ENCODE assay signal across 8 mouse cellular contexts in genomic region chrX:41910981-41911380, GRCm38 (mm10). TPM values are rescaled to one million over a fixed set of nuclear protein-coding genes. Genes with fewer than 3 reads are reported as not detected.
DNase-seq lines count a peak whose midpoint lies in the region; ATAC-seq and TF ChIP-seq lines count a peak whose summit lies in the region.

No protein-coding gene starts in this region.

- peak; percentile 3 to 10 for DNase-seq in thymus, adult 18-20 months
- DNase-seq in thymus, postnatal 0 days (ENCODE audit: low spot score), result no peak
- peak; percentile 14 for DNase-seq in c-Kit-positive CD71-positive TER-119-positive erythroid progenitor cells, embryonic 14.5 days (ENCODE audit: low spot score)
- DNase-seq in hindbrain, postnatal 0 days (ENCODE audit: low spot score), result peak; percentile 3
- DNase-seq in right cerebral cortex, adult 18-20 months, result no peak

- no peak for TF ChIP-seq CTCF in hindbrain, postnatal 0 days (IDR thresholded peaks at IDR 0.05; ENCODE audit: low read depth)
- no peak for TF ChIP-seq CTCF in small intestine, adult 2 months (IDR thresholded peaks at IDR 0.05; ENCODE audit: extremely low read depth, insufficient read length, insufficient replicate concordance, low read depth, low read length)

- 20% methylated on average over 23 of the region's 24 CpGs for WGBS in forebrain, embryonic 12.5 days
- WGBS in hindbrain, postnatal 0 days, result 28% methylated on average over 24 of the region's 24 CpGs
- WGBS in liver, embryonic 16.5 days (ENCODE audit: insufficient replicate concordance), result 10% methylated on average over 24 of the region's 24 CpGs
- 11% methylated on average over 24 of the region's 24 CpGs for WGBS in small intestine, adult 2 months

- 0 out of 2 replicates have a peak, but pooled peaks cover 8% of the 10 kb centered on the region for H3K4me1 ChIP-seq in forebrain, embryonic 12.5 days
- H3K4me1 ChIP-seq in hindbrain, postnatal 0 days (ENCODE audit: insufficient read depth, low read length), result no peaks in the 10 kb centered on the region
- H3K4me1 ChIP-seq in liver, embryonic 16.5 days (ENCODE audit: control insufficient read depth, low read depth, low read length), result peaks cover 4% of the 10 kb centered on the region; the same call in 1 of the 2 replicates
- no peaks in the 10 kb centered on the region for H3K4me1 ChIP-seq in small intestine, adult 2 months (ENCODE audit: control insufficient read depth, insufficient read depth, insufficient read length, low read length)

- peak overlapping the region; percentile 62 for H3K4me3 ChIP-seq in forebrain, embryonic 12.5 days (replicated peaks)
- H3K4me3 ChIP-seq in hindbrain, postnatal 0 days (ENCODE audit: low read length), result peak overlapping the region; percentile 62
- H3K4me3 ChIP-seq in liver, embryonic 16.5 days (ENCODE audit: low read depth, low read length), result peak overlapping the region; percentile 78
- H3K4me3 ChIP-seq in small intestine, adult 2 months (ENCODE audit: low read depth, low read length), result peak overlapping the region; percentile 91

- H3K36me3 ChIP-seq in forebrain, embryonic 12.5 days (replicated peaks), result no peaks in the 10 kb centered on the region
- H3K36me3 ChIP-seq in hindbrain, postnatal 0 days (ENCODE audit: insufficient read depth, low read length), result no peaks in the 10 kb centered on the region
- no peaks in the 10 kb centered on the region for H3K36me3 ChIP-seq in liver, embryonic 16.5 days (ENCODE audit: control insufficient read depth, insufficient read depth)
- H3K36me3 ChIP-seq in small intestine, adult 2 months (ENCODE audit: control insufficient read depth, insufficient read depth, low read length), result no peaks in the 10 kb centered on the region

- no peak for TF ChIP-seq POLR2A in small intestine, adult 2 months (IDR thresholded peaks at IDR 0.05; ENCODE audit: low read depth, low read length)

- H3K9ac ChIP-seq in forebrain, embryonic 12.5 days, result peak overlapping the region; percentile 71
- peak overlapping the region; percentile 70 for H3K9ac ChIP-seq in hindbrain, postnatal 0 days (replicated peaks; ENCODE audit: low read length)
- peak overlapping the region; percentile 81 for H3K9ac ChIP-seq in liver, embryonic 16.5 days (ENCODE audit: low read depth, low read length)

- peak overlapping the region; percentile 88 for H3K27ac ChIP-seq in forebrain, embryonic 12.5 days
- H3K27ac ChIP-seq in hindbrain, postnatal 0 days, result peak overlapping the region; percentile 85
- H3K27ac ChIP-seq in liver, embryonic 16.5 days (ENCODE audit: low read length), result peak overlapping the region; percentile 87
- peak overlapping the region; percentile 66 for H3K27ac ChIP-seq in small intestine, adult 2 months (ENCODE audit: insufficient read depth, low read depth, low read length)

- no peaks in the 10 kb centered on the region for H3K27me3 ChIP-seq in forebrain, embryonic 12.5 days
- no peaks in the 10 kb centered on the region for H3K27me3 ChIP-seq in hindbrain, postnatal 0 days (ENCODE audit: insufficient read depth, low read length)
- H3K27me3 ChIP-seq in liver, embryonic 16.5 days (ENCODE audit: control insufficient read depth, insufficient read depth, low read depth, low read length), result no peaks in the 10 kb centered on the region
- no peaks in the 10 kb centered on the region for H3K27me3 ChIP-seq in small intestine, adult 2 months (ENCODE audit: control insufficient read depth, insufficient read depth, low read length)

- H3K4me2 ChIP-seq in forebrain, embryonic 12.5 days, result peak overlapping the region; percentile 59
- peak overlapping the region; percentile 68 for H3K4me2 ChIP-seq in hindbrain, postnatal 0 days (ENCODE audit: low read depth, low read length)
- peak overlapping the region; percentile 60 for H3K4me2 ChIP-seq in liver, embryonic 16.5 days (ENCODE audit: low read depth, low read length)

- H3K9me3 ChIP-seq in forebrain, embryonic 12.5 days, result no peaks in the 10 kb centered on the region
- no peaks in the 10 kb centered on the region for H3K9me3 ChIP-seq in hindbrain, postnatal 0 days (ENCODE audit: low read length)
- H3K9me3 ChIP-seq in liver, embryonic 16.5 days (replicated peaks; ENCODE audit: control insufficient read depth, low read length), result no peaks in the 10 kb centered on the region

- ATAC-seq in forebrain, embryonic 12.5 days (ENCODE audit: low FRiP score), result peak; percentile 53
- ATAC-seq in hindbrain, postnatal 0 days, result peak; percentile 16; the same call in 1 of the 2 replicates
- peak; percentile 28 for ATAC-seq in liver, embryonic 16.5 days (ENCODE audit: low read depth)

RNA-seq across cellular contexts. Expression of gene Thoc2, which starts 9.5 kb away (rescaled TPM):
- polyA plus RNA-seq in thymus, postnatal 0 days (2015; fragmentation: Nextera tagmentation; extraction: Ambion mirVana), result 89.5 and 101 TPM in 2 replicates
- 118 and 119 TPM in 2 replicates for polyA plus RNA-seq in forebrain, embryonic 12.5 days (2016; fragmentation: Nextera tagmentation; extraction: Ambion mirVana)
- total RNA-seq in hindbrain, postnatal 0 days (2014; rRNA removed), result 28.3 and 34.8 TPM in 2 replicates
- 60.4 and 63.5 TPM in 2 replicates for polyA plus RNA-seq in hindbrain, postnatal 0 days (2015; fragmentation: Nextera tagmentation; extraction: Ambion mirVana)
- polyA plus RNA-seq in liver, embryonic 16.5 days (2015; fragmentation: Nextera tagmentation; extraction: Ambion mirVana), result 26.4 and 29.5 TPM in 2 replicates
- 0.39 and 1.0 TPM in 2 replicates for polyA plus RNA-seq in small intestine, adult 2 months (2012; rRNA removed)

Comparison
In these comparisons a context has a peak if more than half of its experiments do, and no peak if none do; other contexts are left out.
1. DNase-seq: peak in thymus, adult 18-20 months (2 of 2), c-Kit-positive CD71-positive TER-119-positive erythroid progenitor cells, embryonic 14.5 days (single experiment) and hindbrain, postnatal 0 days (single experiment); none in thymus, postnatal 0 days (single experiment) and right cerebral cortex, adult 18-20 months (single experiment).
2. RNA of gene Thoc2, which starts 9.5 kb away (polyA plus RNA-seq): 118 to 119 TPM in forebrain, embryonic 12.5 days, 89.5 to 101 TPM in thymus, postnatal 0 days, 60.4 to 63.5 TPM in hindbrain, postnatal 0 days and 26.4 to 29.5 TPM in liver, embryonic 16.5 days; 0.39 to 1.0 TPM in small intestine, adult 2 months; every median in the first group is over 10 times any median in the second.
3. Peak in every context shown above with its lines, with median percentiles within 50 percentile points of each other: ATAC-seq, H3K27ac ChIP-seq, H3K4me2 ChIP-seq, H3K4me3 ChIP-seq and H3K9ac ChIP-seq.